Mouse (Mus musculus) bone marrow macrophage, adult 2 months (primary cell): ENCODE measurements around the gene C1qtnf2.

Experiments used
- CTCF ChIP-seq: IDR thresholded peaks from 2 replicates; pipeline ENCODE4 v1.5.1; 2012; ENCODE audit warnings: low read depth, mild to moderate bottlenecking, low read length, moderate library complexity
- POLR2A ChIP-seq: IDR thresholded peaks from 2 replicates; pipeline ENCODE4 v1.6.1; 2012; ENCODE audit warnings: mild to moderate bottlenecking, low read depth, low read length, borderline replicate concordance

DNA sequence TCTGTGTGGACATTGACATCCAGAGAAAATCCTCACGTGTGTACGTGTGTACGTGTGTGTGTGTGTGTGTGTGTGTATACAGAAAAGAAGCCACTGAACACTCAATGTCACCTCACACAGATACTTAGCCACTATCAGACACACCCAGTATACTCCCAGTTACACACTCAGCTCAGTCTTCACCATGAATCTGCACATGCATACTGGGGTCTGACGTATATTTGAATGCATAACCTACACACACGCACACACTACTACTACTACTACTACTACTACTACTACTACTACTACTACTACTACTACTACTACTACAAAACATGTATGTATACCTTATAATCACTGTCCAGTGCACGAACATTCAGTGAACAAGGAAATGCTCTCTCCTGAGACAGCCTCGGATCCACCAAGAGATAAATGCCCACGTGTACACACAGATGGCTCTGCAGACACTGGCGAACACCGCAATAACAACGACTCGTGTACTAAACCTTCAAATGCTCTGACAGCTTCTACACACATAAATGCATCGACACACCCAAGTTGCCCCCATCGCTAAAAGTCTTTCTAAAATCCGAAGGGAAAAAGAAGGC, 346 bp upstream of the C1qtnf2 start:
- TF ChIP-seq CTCF (no peak), POLR2A (no peak)
